ENCODE assay signal across 9 mouse cellular contexts in the genomic region with DNA sequence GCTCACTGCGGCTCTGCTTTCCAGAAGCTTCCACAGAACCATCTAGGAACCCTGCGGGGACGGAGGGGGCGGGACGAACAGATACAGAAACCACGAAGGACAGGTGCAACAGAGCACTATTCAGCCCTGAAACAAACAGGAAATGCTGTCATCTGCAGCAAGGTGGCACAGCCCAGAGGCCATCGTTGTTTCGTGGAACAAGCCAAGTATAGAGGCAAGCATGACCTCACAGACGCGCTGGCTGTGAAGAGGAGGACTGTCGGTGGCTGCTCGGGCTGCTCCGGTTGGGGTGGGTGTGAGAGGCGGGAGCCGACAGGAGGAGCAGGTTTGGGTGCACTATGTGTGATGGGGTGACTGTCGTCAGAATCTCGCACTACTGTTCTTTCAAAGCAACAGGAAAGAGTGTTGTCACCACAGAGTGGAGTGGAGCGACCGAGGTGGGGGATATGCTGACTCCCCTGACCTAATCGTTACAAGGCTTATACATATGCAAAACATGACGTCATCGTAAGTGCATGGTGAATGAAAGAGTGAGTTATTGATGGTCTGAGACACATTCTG. TPM values are rescaled to one million over a fixed set of nuclear protein-coding genes. Genes with fewer than 3 reads are reported as not detected.
A peak's percentile ranks its signal among the peaks of the same experiment; 100 is the strongest.
DNase-seq lines count a peak whose midpoint lies in the region; ATAC-seq and TF ChIP-seq lines count a peak whose summit lies in the region.
"Had no signal": no experiment of that assay in that cellular context is flagged by ENCODE, and none has a peak within 500 bp of the region (broad histone marks: within the 10 kb centered on the region; RNA-seq: fewer than 3 reads in every experiment).

No protein-coding gene starts in this region.

- in situ Hi-C loops in CH12.LX (cut with MboI; ENCODE audit: low pct_ligation_motif_present, low pct_unique_long_range_greater_than_20kb, low sequenced_read_pairs), result no loop called here

- H3K4me3 ChIP-seq in heart, embryonic 11.5 days (ENCODE audit: low read depth, low read length), result no peak overlapping the region
- H3K4me3 ChIP-seq in CH12.LX (replicated peaks in 1 of 3; ENCODE audit: low read depth in 2 of 3, low read length in 2 of 3, poor library complexity in 1 of 3), result peak overlapping the region; percentile 7 to 55 (median 34)
- no peak overlapping the region for H3K4me3 ChIP-seq in hindbrain, embryonic 13.5 days
- no peak overlapping the region for H3K4me3 ChIP-seq in midbrain, embryonic 14.5 days (replicated peaks; ENCODE audit: low read depth, low read length)

- H3K27me3 ChIP-seq in heart, embryonic 11.5 days (ENCODE audit: control insufficient read depth, insufficient read depth, low read length), result peaks cover 36% of the 10 kb centered on the region
- H3K27me3 ChIP-seq in CH12.LX (replicated peaks), result peaks cover 35% of the 10 kb centered on the region
- H3K27me3 ChIP-seq in hindbrain, embryonic 13.5 days, result peaks cover 32% of the 10 kb centered on the region; the same call in 1 of the 2 replicates
- H3K27me3 ChIP-seq in midbrain, embryonic 14.5 days (ENCODE audit: control insufficient read depth, insufficient read depth, low read length), result no peaks in the 10 kb centered on the region

- no peaks in the 10 kb centered on the region for H3K79me2 ChIP-seq in CH12.LX (replicated peaks; ENCODE audit: control insufficient read depth, extremely low read depth, insufficient read depth, poor library complexity, severe bottlenecking)

- dilution Hi-C loops in CH12.LX (cut with MboI; ENCODE audit: extremely low pct_ligation_motif_present, extremely low pct_unique_long_range_greater_than_20kb, low sequenced_read_pairs), result no loop called here

- TF ChIP-seq POLR2A in CH12.LX (IDR thresholded peaks at IDR 0.05; ENCODE audit: low read depth, low read length), result peak; percentile 63

- no peak for TF ChIP-seq EP300 in CH12.LX (IDR thresholded peaks at IDR 0.05; ENCODE audit: low read length)

- 20% methylated on average over 22 of the region's 22 CpGs for WGBS in heart, embryonic 11.5 days (ENCODE audit: insufficient replicate concordance)
- WGBS in hindbrain, embryonic 13.5 days, result 23% methylated on average over 22 of the region's 22 CpGs
- WGBS in midbrain, embryonic 14.5 days, result 25% methylated on average over 22 of the region's 22 CpGs

- TF ChIP-seq RAD21 in CH12.LX (IDR thresholded peaks at IDR 0.05; ENCODE audit: low read depth, low read length), result no peak

- H3K9ac ChIP-seq in heart, embryonic 11.5 days (ENCODE audit: low read depth, low read length), result 0 out of 2 replicates have a peak overlapping the region, but pooled peaks have one; percentile 0
- peak overlapping the region; percentile 22; the same call in 1 of the 2 replicates for H3K9ac ChIP-seq in CH12.LX (ENCODE audit: insufficient read depth, low read depth)
- H3K9ac ChIP-seq in hindbrain, embryonic 13.5 days, result peak overlapping the region; percentile 60
- peak overlapping the region; percentile 20; the same call in 1 of the 2 replicates for H3K9ac ChIP-seq in midbrain, embryonic 14.5 days (replicated peaks; ENCODE audit: low read length)

- H3K27ac ChIP-seq in heart, embryonic 11.5 days (ENCODE audit: low read depth, low read length), result no peak overlapping the region
- H3K27ac ChIP-seq in CH12.LX (ENCODE audit: insufficient read depth, low read depth), result peak overlapping the region; percentile 55; the same call in 1 of the 2 replicates
- H3K27ac ChIP-seq in hindbrain, embryonic 13.5 days, result no peak overlapping the region
- no peak overlapping the region for H3K27ac ChIP-seq in midbrain, embryonic 14.5 days (replicated peaks; ENCODE audit: low read depth, low read length)

- ATAC-seq in heart, embryonic 11.5 days (replicated peaks; ENCODE audit: insufficient number of reproducible peaks, low FRiP score, low TSS enrichment), result no peak
- no peak for ATAC-seq in hindbrain, embryonic 13.5 days (ENCODE audit: low FRiP score)
- no peak for ATAC-seq in midbrain, embryonic 14.5 days (ENCODE audit: low FRiP score, low TSS enrichment)

- no peak for DNase-seq in heart, adult 8-10 months (ENCODE audit: low spot score)
- peak; percentile 55 for DNase-seq in CH12.LX (ENCODE audit: extremely low read depth)
- DNase-seq in midbrain, embryonic 14.5 days, result no peak
- DNase-seq in layer of hippocampus, adult 9-10 months (ENCODE audit: low spot score), result no peak
- DNase-seq in cerebellum, postnatal 36 days, result no peak
- no peak for DNase-seq in layer of hippocampus, adult 11-12 months (ENCODE audit: low spot score)

- H3K36me3 ChIP-seq in heart, embryonic 11.5 days (ENCODE audit: control insufficient read depth, insufficient read depth, low read length), result no peaks in the 10 kb centered on the region
- H3K36me3 ChIP-seq in CH12.LX (replicated peaks in 1 of 2; ENCODE audit: control insufficient read depth in 1 of 2, insufficient read depth in 1 of 2, low read length in 1 of 2), result no peaks in the 10 kb centered on the region
- H3K36me3 ChIP-seq in hindbrain, embryonic 13.5 days, result no peaks in the 10 kb centered on the region
- no peaks in the 10 kb centered on the region for H3K36me3 ChIP-seq in midbrain, embryonic 14.5 days (ENCODE audit: control insufficient read depth, insufficient read depth, low read length)

- TF ChIP-seq CTCF in CH12.LX (conservative IDR thresholded peaks at IDR 0.05 in 1 of 2, IDR thresholded peaks at IDR 0.05 in 1 of 2; ENCODE audit: low read depth in 2 of 2, low read length in 2 of 2), result no peak

- H3K4me2 ChIP-seq in heart, embryonic 11.5 days, result peak overlapping the region; percentile 48
- peak overlapping the region; percentile 66 for H3K4me2 ChIP-seq in CH12.LX (ENCODE audit: insufficient read depth, low read depth, poor library complexity, severe bottlenecking)
- peak overlapping the region; percentile 26 for H3K4me2 ChIP-seq in hindbrain, embryonic 13.5 days
- H3K4me2 ChIP-seq in midbrain, embryonic 14.5 days (ENCODE audit: low read length), result peak overlapping the region; percentile 35

- H3K9me3 ChIP-seq in heart, embryonic 11.5 days (replicated peaks; ENCODE audit: control insufficient read depth, low read length), result no peaks in the 10 kb centered on the region
- no peaks in the 10 kb centered on the region for H3K9me3 ChIP-seq in CH12.LX (replicated peaks; ENCODE audit: low read length)
- H3K9me3 ChIP-seq in hindbrain, embryonic 13.5 days, result no peaks in the 10 kb centered on the region
- H3K9me3 ChIP-seq in midbrain, embryonic 14.5 days (ENCODE audit: control insufficient read depth, low read length), result no peaks in the 10 kb centered on the region

- no peaks in the 10 kb centered on the region for H3K4me1 ChIP-seq in heart, embryonic 11.5 days (ENCODE audit: control insufficient read depth, insufficient read depth, low read length)
- H3K4me1 ChIP-seq in CH12.LX (ENCODE audit: control insufficient read depth in 1 of 2, insufficient read depth in 2 of 2), result peaks cover 6 to 20% of the 10 kb centered on the region in 2 experiments
- H3K4me1 ChIP-seq in hindbrain, embryonic 13.5 days (replicated peaks), result peaks cover 17% of the 10 kb centered on the region
- 0 out of 2 replicates have a peak, but pooled peaks cover under 1% of the 10 kb centered on the region for H3K4me1 ChIP-seq in midbrain, embryonic 14.5 days (ENCODE audit: control insufficient read depth, insufficient read depth, low read length)

TF ChIP-seq in CH12.LX, 34 proteins besides CTCF, POLR2A, EP300 and RAD21 (continues in another document):
- TF ChIP-seq SMC3 (IDR thresholded peaks at IDR 0.05; ENCODE audit: low read depth, low read length) (no peak), UBTF (IDR thresholded peaks at IDR 0.05; ENCODE audit: low read depth, low read length) (no peak)

RNA-seq across cellular contexts. Expression of a gene that starts 4.4 kb away (rescaled TPM):
- 0.41 and 1.1 TPM in 2 replicates for polyA plus RNA-seq in heart, embryonic 11.5 days (2014; fragmentation: Nextera tagmentation; extraction: Ambion mirVana)
- under 1 TPM in 1 of 4 experiments, not detected in 3; 0.22 TPM for total RNA-seq in heart, adult 8-10 months (2022)
- 0.30 and 0.46 TPM in 2 replicates for total RNA-seq in CH12.LX (2012; rRNA removed)
- 0.19 TPM in 1 of 2 replicates, not detected in the other for total RNA-seq in CH12.LX (2014; rRNA removed)
- polyA plus RNA-seq in CH12.LX (2012; ENCODE audit: insufficient read length, low read depth), result 0.18 and 0.34 TPM in 2 replicates
- polyA plus RNA-seq in hindbrain, embryonic 13.5 days (2015; fragmentation: Nextera tagmentation; extraction: Ambion mirVana), result 21.1 and 22.8 TPM in 2 replicates
- polyA plus RNA-seq in midbrain, embryonic 14.5 days (2014; fragmentation: Nextera tagmentation; extraction: Ambion mirVana), result 25.2 and 30.2 TPM in 2 replicates
- total RNA-seq: gastrocnemius, postnatal 36 days had no signal

RNA-seq across cellular contexts. Expression of a gene that starts 5.3 kb away (rescaled TPM):
- 0.27 and 0.33 TPM in 2 replicates for polyA plus RNA-seq in heart, embryonic 11.5 days (2014; fragmentation: Nextera tagmentation; extraction: Ambion mirVana)
- not detected for total RNA-seq in heart, adult 8-10 months (2022)
- total RNA-seq in CH12.LX (2012; rRNA removed) (0.13 and 0.17 TPM in 2 replicates), CH12.LX (2014; rRNA removed) (not detected in 2 replicates)
- 0.29 TPM in 1 of 2 replicates, not detected in the other for polyA plus RNA-seq in CH12.LX (2012; ENCODE audit: insufficient read length, low read depth)
- polyA plus RNA-seq in hindbrain, embryonic 13.5 days (2015; fragmentation: Nextera tagmentation; extraction: Ambion mirVana), result 5.2 and 5.3 TPM in 2 replicates
- 5.2 and 8.5 TPM in 2 replicates for polyA plus RNA-seq in midbrain, embryonic 14.5 days (2014; fragmentation: Nextera tagmentation; extraction: Ambion mirVana)
- total RNA-seq: gastrocnemius, postnatal 36 days had no signal

RNA-seq across cellular contexts. Expression of a gene that starts 35.2 kb away (rescaled TPM):
- 89.7 and 104 TPM in 2 replicates for polyA plus RNA-seq in heart, embryonic 11.5 days (2014; fragmentation: Nextera tagmentation; extraction: Ambion mirVana)
- total RNA-seq in heart, adult 8-10 months (2022), result 10 to 100 TPM; 54.0 to 65.5 (median 62.1) TPM
- total RNA-seq in CH12.LX (2012; rRNA removed) (59.1 and 64.2 TPM in 2 replicates), CH12.LX (2014; rRNA removed) (25.6 and 28.7 TPM in 2 replicates)
- 59.4 and 75.4 TPM in 2 replicates for polyA plus RNA-seq in CH12.LX (2012; ENCODE audit: insufficient read length, low read depth)
- polyA plus RNA-seq in hindbrain, embryonic 13.5 days (2015; fragmentation: Nextera tagmentation; extraction: Ambion mirVana), result 327 and 333 TPM in 2 replicates
- polyA plus RNA-seq in midbrain, embryonic 14.5 days (2014; fragmentation: Nextera tagmentation; extraction: Ambion mirVana), result 281 and 288 TPM in 2 replicates

RNA-seq across cellular contexts. Expression of a gene that starts 45.4 kb away (rescaled TPM):
- 0.39 and 1.0 TPM in 2 replicates for polyA plus RNA-seq in heart, embryonic 11.5 days (2014; fragmentation: Nextera tagmentation; extraction: Ambion mirVana)
- total RNA-seq in heart, adult 8-10 months (2022), result 1 to 10 TPM in 3 of 4 experiments, under 1 TPM in 1; 0.87 to 6.1 (median 3.1) TPM
- total RNA-seq in CH12.LX (2012; rRNA removed) (1.5 and 2.1 TPM in 2 replicates), CH12.LX (2014; rRNA removed) (1.0 and 1.3 TPM in 2 replicates)
- polyA plus RNA-seq in CH12.LX (2012; ENCODE audit: insufficient read length, low read depth), result 3.2 and 3.5 TPM in 2 replicates
- 0.50 and 0.81 TPM in 2 replicates for polyA plus RNA-seq in hindbrain, embryonic 13.5 days (2015; fragmentation: Nextera tagmentation; extraction: Ambion mirVana)
- polyA plus RNA-seq in midbrain, embryonic 14.5 days (2014; fragmentation: Nextera tagmentation; extraction: Ambion mirVana), result 0.63 and 0.88 TPM in 2 replicates

RNA-seq across cellular contexts. Expression of a gene that starts 51.6 kb away (rescaled TPM):
- polyA plus RNA-seq in heart, embryonic 11.5 days (2014; fragmentation: Nextera tagmentation; extraction: Ambion mirVana), result 48.7 and 49.8 TPM in 2 replicates
- 10 to 100 TPM; 10.2 to 16.0 (median 13.6) TPM for total RNA-seq in heart, adult 8-10 months (2022)
- total RNA-seq in CH12.LX (2012; rRNA removed) (83.0 and 128 TPM in 2 replicates), CH12.LX (2014; rRNA removed) (88.1 and 98.5 TPM in 2 replicates)
- polyA plus RNA-seq in CH12.LX (2012; ENCODE audit: insufficient read length, low read depth), result 108 and 115 TPM in 2 replicates
- 37.5 and 40.3 TPM in 2 replicates for polyA plus RNA-seq in hindbrain, embryonic 13.5 days (2015; fragmentation: Nextera tagmentation; extraction: Ambion mirVana)
- 37.2 and 37.4 TPM in 2 replicates for polyA plus RNA-seq in midbrain, embryonic 14.5 days (2014; fragmentation: Nextera tagmentation; extraction: Ambion mirVana)

Comparison
In these comparisons a context has a peak if more than half of its experiments do, and no peak if none do; other contexts are left out.
1. H3K4me3 ChIP-seq: peak in CH12.LX (3 of 3); none in heart, embryonic 11.5 days (single experiment), hindbrain, embryonic 13.5 days (single experiment) and midbrain, embryonic 14.5 days (single experiment).
2. H3K9ac ChIP-seq: peak in every context shown above with its lines; median percentile 60 in hindbrain, embryonic 13.5 days; 22 in CH12.LX; 20 in midbrain, embryonic 14.5 days; 0 in heart, embryonic 11.5 days.
3. RNA of a gene that starts 4.4 kb away (polyA plus RNA-seq): 25.2 to 30.2 TPM in midbrain, embryonic 14.5 days and 21.1 to 22.8 TPM in hindbrain, embryonic 13.5 days; 0.41 to 1.1 TPM in heart, embryonic 11.5 days and 0.18 to 0.34 TPM in CH12.LX; every median in the first group is over 10 times any median in the second.
4. Peak in every context shown above with its lines, with median percentiles within 50 percentile points of each other: H3K4me2 ChIP-seq.